Mouse (Mus musculus) liver, postnatal 0 days (tissue): Measurements from ENCODE around the gene Tifab.

ENCODE experiments used
- CTCF ChIP-seq: sonication (generic); IDR thresholded peaks from 2 replicates; pipeline ENCODE4 v1.5.1; 2016; ENCODE audit warnings: antibody characterized with exemption, low read depth
- EP300 ChIP-seq: IDR thresholded peaks from 2 replicates; pipeline ENCODE4 v1.6.1; 2016; ENCODE audit warnings: antibody characterized with exemption, low read depth, mild to moderate bottlenecking

- no peak for TF ChIP-seq CTCF
- no peak for TF ChIP-seq EP300
Observed at GRCm38 (mm10) chr13:56134631-56135181, 44.0 kb downstream of the Tifab start.
